Mouse (Mus musculus) left cerebral cortex, adult 18-20 months (tissue): ENCODE results near the gene Ext2. TPM values are rescaled to one million over a fixed set of nuclear protein-coding genes. Genes with fewer than 3 reads are reported as not detected.

Experiments used
- DNase-seq, 2 experiments: peaks; one replicate each; pipeline ENCODE4 v3.0.0; 2021 to 2022; ENCODE audit warnings: low spot score in 2 of 2, mixed read lengths in 1 of 2
- total RNA-seq, 2 experiments: library from RNA; stranded (reverse); gene quantifications; 2 replicates each; pipeline ENCODE4 v1.2.3; 2021

Ext2 gene
- total RNA-seq, 2 experiments from 2014 or later, result 54.5 to 55.2 TPM

GRCm38 (mm10) chr2:93690064-93690930 lies 132.1 kb downstream of the Ext2 start:
- DNase-seq, result no peak

GRCm38 (mm10) chr2:93683674-93684073 lies 138.7 kb downstream of the Ext2 start:
- DNase-seq, result no peak

- DNase-seq, result no peak
Observed at GRCm38 (mm10) chr2:93682601-93683202, 139.7 kb downstream of the Ext2 start.

GRCm38 (mm10) chr2:93681321-93681720 lies 141.0 kb downstream of the Ext2 start:
- no peak for DNase-seq

- DNase-seq, result no peak
Observed at GRCm38 (mm10) chr2:93677231-93677630, 145.1 kb downstream of the Ext2 start.

DNA sequence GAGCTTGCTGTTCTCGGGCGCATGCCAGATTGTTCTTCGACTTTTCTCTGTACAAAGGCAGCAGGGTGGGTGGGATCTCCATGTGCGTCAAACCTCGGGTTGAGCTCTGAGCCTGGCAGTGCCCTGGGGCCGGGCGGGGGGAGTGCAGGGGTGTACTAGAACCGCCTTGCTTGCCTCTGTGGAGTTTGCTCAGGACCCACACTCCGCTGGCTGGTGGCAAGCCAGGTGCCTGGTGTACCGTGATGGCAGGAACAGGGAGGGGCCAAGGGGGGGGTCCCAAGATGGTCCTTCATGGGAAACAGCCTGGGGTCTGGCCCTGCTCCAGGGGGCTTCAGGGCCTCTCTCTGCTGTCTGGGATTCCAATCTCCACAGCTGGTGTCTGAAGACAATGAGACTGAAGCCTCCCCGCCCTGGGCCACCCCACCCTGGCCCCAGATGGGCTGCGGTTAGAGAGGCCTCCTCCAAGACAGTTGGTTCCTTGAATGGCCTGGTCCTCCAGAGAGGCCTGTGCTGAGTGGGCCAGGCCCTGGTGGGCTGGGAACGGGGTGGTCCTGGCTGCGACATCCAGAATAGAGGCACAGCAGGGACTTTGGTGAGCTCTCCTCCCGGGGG lies 150.7 kb downstream of the Ext2 start:
- no peak for DNase-seq

DNA sequence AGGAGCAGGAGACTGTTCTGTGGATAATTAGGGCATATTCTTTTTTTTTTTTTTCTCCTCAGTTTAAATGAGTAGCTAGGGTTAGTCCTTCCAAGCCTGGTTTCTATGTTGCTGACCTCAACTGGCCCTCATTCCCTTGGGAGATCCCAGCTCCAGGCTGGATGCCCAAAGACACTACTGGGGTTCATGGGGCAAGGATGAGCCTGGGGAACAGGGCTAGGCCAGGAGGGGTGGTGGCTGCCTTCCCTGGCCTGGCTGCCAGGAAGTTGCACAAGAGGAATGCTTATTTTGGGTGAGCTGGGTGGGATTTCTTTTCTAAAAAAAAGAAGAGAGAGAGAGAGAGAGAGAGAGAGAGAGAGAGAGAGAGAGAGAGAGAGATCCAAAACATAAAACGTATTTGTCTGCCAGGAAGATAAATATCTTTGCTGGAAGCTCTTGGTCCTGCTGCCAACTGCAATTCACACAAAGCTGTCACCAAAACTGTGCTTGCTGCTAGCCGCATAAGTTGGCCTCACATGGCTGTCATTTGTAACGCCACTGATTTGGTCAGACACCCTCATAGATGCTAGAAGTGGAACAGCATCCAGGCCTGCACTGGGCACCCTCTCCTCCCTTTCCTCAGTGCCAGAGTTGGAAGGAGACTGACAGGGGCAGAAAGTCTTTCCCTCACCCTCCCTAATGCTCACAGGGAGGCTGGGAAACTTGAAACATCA lies 156.1 kb downstream of the Ext2 start:
- DNase-seq, result no peak

DNA sequence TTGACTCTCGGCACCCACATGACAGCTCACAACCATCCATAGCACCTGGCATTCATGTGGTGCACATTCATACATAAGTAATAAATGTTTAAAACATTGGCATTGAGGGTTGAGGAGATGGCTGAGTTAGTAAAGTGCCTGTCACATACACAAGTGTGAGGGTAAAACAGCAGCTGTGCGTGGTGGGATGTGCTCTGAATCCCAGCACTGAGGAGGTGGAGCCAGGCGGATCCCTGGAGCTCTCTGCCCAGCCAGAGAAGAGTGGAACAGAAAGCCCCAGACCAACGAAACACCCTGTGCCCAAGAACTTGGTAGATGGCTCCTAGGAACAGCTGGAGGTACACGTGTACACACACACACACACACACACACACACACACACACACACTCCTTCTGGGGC lies 156.9 kb downstream of the Ext2 start:
- DNase-seq, result no peak

- DNase-seq, result no peak
Observed at GRCm38 (mm10) chr2:93662240-93662865, 160.0 kb downstream of the Ext2 start.

DNA sequence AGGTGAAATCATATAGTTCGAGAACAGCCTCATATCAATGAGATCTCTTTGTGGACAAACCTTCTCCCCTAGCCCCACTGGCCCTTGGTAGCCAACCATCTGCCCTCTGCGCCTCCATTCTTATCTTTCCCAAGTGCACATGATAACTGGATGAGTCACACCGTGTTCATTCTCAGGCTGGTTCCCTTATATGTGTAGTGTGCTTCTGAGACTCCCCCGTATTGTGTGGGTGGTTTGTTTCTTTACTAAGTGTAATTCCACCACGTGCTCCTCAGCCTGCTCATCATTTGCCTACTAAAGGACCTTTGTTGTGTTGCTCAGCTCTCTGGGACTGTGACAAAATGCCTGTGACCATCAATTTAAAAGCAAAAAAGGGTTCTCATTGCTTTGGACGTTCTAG lies 161.3 kb downstream of the Ext2 start:
- no peak for DNase-seq

DNA sequence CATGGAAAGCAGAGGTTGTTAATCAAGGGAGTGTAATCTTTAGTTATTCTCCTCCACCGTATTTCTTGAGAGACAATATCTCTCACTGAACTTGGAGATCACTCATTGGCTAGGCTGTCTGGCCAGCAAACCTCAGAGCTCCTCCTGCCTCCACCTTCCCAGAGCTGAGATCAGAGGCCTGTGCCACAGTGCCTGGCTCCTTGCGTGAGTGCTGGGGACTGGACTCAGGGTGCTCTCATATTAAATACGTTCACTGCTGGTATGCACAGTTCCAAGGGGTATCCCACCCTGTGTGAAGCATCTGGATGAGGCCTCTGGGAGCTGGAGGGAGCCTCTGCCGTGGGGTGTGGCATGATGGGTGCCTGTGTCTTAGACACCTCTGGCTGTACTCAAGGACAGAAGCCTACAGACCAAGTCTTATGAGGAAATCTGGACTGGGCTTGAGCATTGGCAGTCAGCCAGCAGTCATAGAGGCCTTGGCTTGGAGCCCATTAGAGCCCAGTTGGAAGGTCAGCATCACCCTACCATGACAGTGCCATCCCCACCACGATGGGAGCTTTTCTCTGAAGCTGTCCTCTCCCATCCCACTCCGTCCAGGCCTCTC lies 162.6 kb downstream of the Ext2 start:
- no peak for DNase-seq

GRCm38 (mm10) chr2:93659004-93659403 lies 163.4 kb downstream of the Ext2 start:
- DNase-seq, result peak in 1 of 2 experiments; percentile 28

GRCm38 (mm10) chr2:93654336-93655055 lies 167.9 kb downstream of the Ext2 start:
- DNase-seq, result no peak

GRCm38 (mm10) chr2:93649243-93649870 lies 173.0 kb downstream of the Ext2 start:
- peak; percentile 26 to 33 for DNase-seq

DNA sequence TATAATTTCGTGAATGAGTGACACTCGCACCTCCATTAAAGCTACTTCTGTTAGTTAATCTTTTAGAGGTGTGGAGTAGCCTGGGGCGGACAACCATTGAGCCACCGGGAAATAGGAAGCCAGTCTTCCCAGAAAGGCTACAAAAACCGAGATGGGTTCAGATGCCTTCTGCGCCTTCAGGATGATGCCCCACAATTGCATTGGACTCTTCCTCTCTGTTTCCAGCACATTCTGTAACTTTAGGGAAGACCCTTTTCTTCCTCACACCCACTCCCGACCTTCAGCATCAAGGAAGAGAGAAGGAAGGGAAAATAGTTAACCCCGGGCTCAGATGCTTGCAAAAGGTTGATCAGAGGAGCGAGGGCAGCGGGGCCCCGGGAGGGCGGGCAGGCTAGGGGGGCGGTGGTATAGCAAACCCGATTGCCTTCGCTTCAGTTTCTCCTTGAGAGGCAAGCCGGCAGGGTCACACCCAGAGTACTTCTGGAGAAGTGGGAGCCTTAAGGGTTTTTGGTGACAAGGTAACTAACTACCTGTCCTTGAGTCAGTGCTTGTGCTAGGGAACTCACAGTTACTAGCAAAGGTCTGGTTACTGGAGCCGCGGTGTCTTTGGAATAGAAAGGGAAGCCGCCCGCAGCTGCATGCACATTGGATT lies 174.3 kb downstream of the Ext2 start:
- no peak for DNase-seq

- DNase-seq, result no peak
Observed at GRCm38 (mm10) chr2:93647051-93647923, 175.1 kb downstream of the Ext2 start.

DNA sequence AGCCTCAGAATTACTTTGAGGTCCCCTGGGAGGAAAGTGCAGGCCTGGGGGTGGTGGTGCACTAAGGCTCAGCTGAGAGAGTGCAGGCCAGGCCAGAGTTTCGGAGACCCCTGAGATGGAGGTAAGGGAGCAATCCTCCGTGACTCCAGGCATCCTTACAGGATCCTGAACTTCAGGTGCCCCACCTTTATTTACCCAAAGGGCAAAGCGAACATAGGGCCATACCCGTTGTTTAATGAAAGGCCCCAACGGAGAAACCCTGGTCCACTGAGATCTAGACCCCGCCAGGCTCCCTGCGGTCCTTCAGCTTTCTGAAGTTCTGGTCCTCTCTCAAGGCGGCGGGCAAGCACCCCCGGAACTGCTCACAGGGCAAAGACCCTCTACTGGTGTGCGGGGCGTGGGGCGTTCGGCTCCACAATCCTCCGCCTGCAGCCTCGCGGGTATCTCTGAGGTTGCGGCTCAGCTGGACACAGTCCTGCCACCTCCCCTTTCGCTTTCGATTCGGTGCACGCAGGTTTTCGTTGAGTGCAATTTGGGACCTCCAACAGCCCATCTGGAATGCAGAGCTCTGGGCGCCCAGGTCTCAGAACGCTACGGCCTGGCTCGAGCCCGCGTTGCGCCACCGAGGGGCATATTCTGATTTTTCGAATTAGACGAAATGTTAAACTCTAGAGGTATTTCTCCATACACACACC lies 176.6 kb downstream of the Ext2 start:
- DNase-seq, result no peak
